Mouse (Mus musculus) natural killer cell, adult 2 months (primary cell): ENCODE measurements around the gene Klre1.

Experiments
- DNase-seq, 2 experiments: peaks; one replicate each; pipeline ENCODE4 v3.0.0; 2022; ENCODE audit warnings: low spot score in 2 of 2

Klre1 gene

GRCm38 (mm10) chr6:129577605-129578004, at the start of gene Klre1:
Gene Klre1, plus strand, starts transcription at chr6:129577905.
- DNase-seq = no peak

GRCm38 (mm10) chr6:129529605-129530004, 48.1 kb upstream of the Klre1 start:
- DNase-seq = no peak

- DNase-seq = no peak
Observed at GRCm38 (mm10) chr6:129530261-129530660, 47.4 kb upstream of the Klre1 start.

GRCm38 (mm10) chr6:129532556-129532941, 45.2 kb upstream of the Klre1 start:
- no peak for DNase-seq

GRCm38 (mm10) chr6:129532942-129533860, 44.5 kb upstream of the Klre1 start, which contains the start of gene Gabarapl1:
Gene Gabarapl1, plus strand, starts transcription at chr6:129533160.
- peak; percentile 48 for DNase-seq

- DNase-seq = no peak
Observed at GRCm38 (mm10) chr6:129534057-129534456, 43.6 kb upstream of the Klre1 start.

GRCm38 (mm10) chr6:129534627-129535190, 43.0 kb upstream of the Klre1 start:
- no peak for DNase-seq

- no peak for DNase-seq
Observed at GRCm38 (mm10) chr6:129535723-129536122, 42.0 kb upstream of the Klre1 start.

- no peak for DNase-seq
Observed at GRCm38 (mm10) chr6:129538555-129538954, 39.1 kb upstream of the Klre1 start.

GRCm38 (mm10) chr6:129541931-129542330, 35.8 kb upstream of the Klre1 start:
- DNase-seq = no peak

GRCm38 (mm10) chr6:129542540-129542939, 35.2 kb upstream of the Klre1 start:
- DNase-seq = no peak

GRCm38 (mm10) chr6:129543709-129544606, 33.7 kb upstream of the Klre1 start:
- peak in 1 of 2 experiments; percentile 34 for DNase-seq

- no peak for DNase-seq
Observed at GRCm38 (mm10) chr6:129547277-129547676, 30.4 kb upstream of the Klre1 start.

GRCm38 (mm10) chr6:129548009-129548408, 29.7 kb upstream of the Klre1 start:
- no peak for DNase-seq

GRCm38 (mm10) chr6:129557298-129558023, 20.2 kb upstream of the Klre1 start:
- DNase-seq = no peak

- DNase-seq = peak; percentile 53 to 61
Observed at GRCm38 (mm10) chr6:129558946-129559640, 18.6 kb upstream of the Klre1 start.

- DNase-seq = no peak
Observed at GRCm38 (mm10) chr6:129559641-129560027, 18.1 kb upstream of the Klre1 start.

- DNase-seq = no peak
Observed at GRCm38 (mm10) chr6:129565257-129565656, 12.4 kb upstream of the Klre1 start.

- DNase-seq = no peak
Observed at GRCm38 (mm10) chr6:129575315-129575714, 2.4 kb upstream of the Klre1 start.

- peak; percentile 52 to 57 for DNase-seq
Observed at GRCm38 (mm10) chr6:129581274-129581673, 3.6 kb downstream of the Klre1 start.

GRCm38 (mm10) chr6:129581896-129582295, 4.2 kb downstream of the Klre1 start:
- peak in 1 of 2 experiments; percentile 60 for DNase-seq
